Mouse (Mus musculus): ENCODE measurements at regions not wholly inside any gene's neighbourhood (a gene's known extent, or its start where the extent isn't known, plus 50 kb on each side); places are given as distances from the start of the nearest gene placed in this dataset.

DNA sequence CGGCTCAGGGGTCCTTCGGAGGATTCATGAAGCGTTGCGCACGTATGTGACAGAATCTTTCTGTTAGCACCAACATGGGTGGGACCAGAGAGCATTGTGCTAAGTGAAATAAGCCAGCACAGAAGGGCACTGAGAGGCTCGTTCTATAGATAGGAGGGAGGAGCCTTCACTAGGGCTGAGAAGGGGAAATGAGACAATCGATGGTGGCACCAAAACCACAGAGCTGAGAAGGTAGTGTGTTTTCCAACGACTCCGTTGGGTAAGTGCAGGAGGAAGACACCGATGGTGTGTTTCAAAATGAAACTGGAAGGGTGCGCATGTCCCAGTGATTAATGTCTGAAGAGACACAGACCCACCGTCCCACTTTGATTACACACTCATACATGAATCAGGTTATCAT, 54.7 kb upstream of the Krtap11-1 start:
- no peak for DNase-seq (ENCODE audit: extremely low spot score)

DNA sequence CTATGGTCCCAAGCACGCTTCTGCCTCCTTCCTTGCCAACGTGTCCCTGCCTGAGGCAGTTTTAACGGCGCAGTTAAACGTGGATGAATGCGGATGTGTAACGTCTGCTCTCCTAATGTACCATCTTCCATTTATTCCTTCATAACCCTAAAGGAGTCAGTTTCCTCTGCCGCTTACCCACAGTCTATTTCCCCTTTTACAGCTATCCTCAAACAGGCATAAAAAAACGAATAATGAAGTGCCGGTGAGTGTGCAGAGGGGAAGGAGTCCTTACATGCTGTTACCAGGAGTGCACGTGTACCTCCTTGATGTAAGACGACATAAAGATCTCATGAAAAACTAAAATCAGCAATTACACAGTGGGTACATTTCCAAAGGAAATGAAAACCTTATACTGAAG, 54.3 kb upstream of the Krtap11-1 start:
- DNase-seq (ENCODE audit: extremely low spot score): no peak
